Mouse (Mus musculus): Measurements from ENCODE around the gene Akt1. TPM values are rescaled to one million over a fixed set of nuclear protein-coding genes. Genes with fewer than 3 reads are reported as not detected.
A peak's percentile ranks its signal among the peaks of the same experiment; 100 is the strongest.

Akt1 gene
- total RNA-seq, 4 experiments from 2014 or later = 275 to 460 (median 313) TPM

GRCm38 (mm10) chr12:112627097-112627881, 47.4 kb downstream of the Akt1 start:
- no peak for DNase-seq

- no peak for DNase-seq
Observed at GRCm38 (mm10) chr12:112626455-112626854, 48.2 kb downstream of the Akt1 start.

- no peak for DNase-seq
Observed at GRCm38 (mm10) chr12:112625700-112626099, 49.0 kb downstream of the Akt1 start.

- no peak for DNase-seq
Observed at GRCm38 (mm10) chr12:112623742-112624141, 50.9 kb downstream of the Akt1 start.

- DNase-seq = no peak
Observed at GRCm38 (mm10) chr12:112621900-112622299, 52.8 kb downstream of the Akt1 start.

- no peak for DNase-seq
Observed at GRCm38 (mm10) chr12:112620354-112621061, 54.2 kb downstream of the Akt1 start.

GRCm38 (mm10) chr12:112619686-112620353, 54.9 kb downstream of the Akt1 start, which contains the start of gene Adssl1:
Adssl1 (plus strand) TSS chr12:112620045.
- no peak for DNase-seq

- no peak for DNase-seq
Observed at GRCm38 (mm10) chr12:112618981-112619685, 55.6 kb downstream of the Akt1 start.

GRCm38 (mm10) chr12:112617898-112618380, 56.7 kb downstream of the Akt1 start:
- DNase-seq = no peak

- DNase-seq = no peak
Observed at GRCm38 (mm10) chr12:112617184-112617583, 57.5 kb downstream of the Akt1 start.

- DNase-seq = no peak
Observed at GRCm38 (mm10) chr12:112616668-112617067, 58.0 kb downstream of the Akt1 start.

- no peak for DNase-seq
Observed at GRCm38 (mm10) chr12:112609031-112609430, 65.7 kb downstream of the Akt1 start.

- no peak for DNase-seq
Observed at GRCm38 (mm10) chr12:112606998-112607397, 67.7 kb downstream of the Akt1 start.

GRCm38 (mm10) chr12:112605766-112606165, 68.9 kb downstream of the Akt1 start:
- peak; percentile 61 for DNase-seq

- DNase-seq = no peak
Observed at GRCm38 (mm10) chr12:112604709-112605649, 69.7 kb downstream of the Akt1 start.

GRCm38 (mm10) chr12:112604022-112604421, 70.7 kb downstream of the Akt1 start:
- no peak for DNase-seq

Small RNA genes within 50 kb of the gene (microRNA-seq; reads per million reads assigned to microRNA genes)
- 0.50 to 1.2 reads per million in 2 experiments for gene Mir6939

Other genes with a start within 250 kb of the Akt1 start
- 10 to 100 TPM; 15.9 to 41.5 (median 18.6) TPM for gene A530016L24Rik, start 185.4 kb downstream of the Akt1 start, total RNA-seq (2022)
- 10 to 100 TPM in 2 of 4 experiments, 1 to 10 TPM in 2; 9.5 to 15.5 (median 10.5) TPM for gene Tmem179, start 158.1 kb downstream of the Akt1 start, total RNA-seq (2022)
- 10 to 100 TPM; 34.6 to 65.5 (median 48.9) TPM for gene Inf2, start 86.1 kb downstream of the Akt1 start, total RNA-seq (2022)
- gene Adssl1, start 54.8 kb downstream of the Akt1 start, total RNA-seq (2022) = 10 to 100 TPM; 15.2 to 53.1 (median 30.7) TPM
- 10 to 100 TPM; 37.0 to 73.9 (median 51.5) TPM for gene Siva1, start 30.2 kb downstream of the Akt1 start, total RNA-seq (2022)
- gene Zbtb42, start 3.9 kb upstream of the Akt1 start, total RNA-seq (2022) = 10 to 100 TPM in 3 of 4 experiments, 1 to 10 TPM in 1; 8.7 to 20.1 (median 15.9) TPM
- gene Cep170b, start 45.6 kb upstream of the Akt1 start, total RNA-seq (2022) = 10 to 100 TPM; 43.6 to 74.0 (median 59.1) TPM
- 10 to 100 TPM in 3 of 4 experiments, 1 to 10 TPM in 1; 9.1 to 21.7 (median 15.5) TPM for gene Pld4, start 85.8 kb upstream of the Akt1 start, total RNA-seq (2022)
- gene Ahnak2, start 127.8 kb upstream of the Akt1 start, total RNA-seq (2022) = 10 to 100 TPM in 3 of 4 experiments, 1 to 10 TPM in 1; 7.6 to 17.7 (median 14.5) TPM
- 10 to 100 TPM; 10.6 to 16.1 (median 14.0) TPM for gene Clba1, start 134.1 kb upstream of the Akt1 start, total RNA-seq (2022)
- 10 to 100 TPM; 11.7 to 14.7 (median 13.6) TPM for gene Cdca4, start 154.5 kb upstream of the Akt1 start, total RNA-seq (2022)
- under 1 TPM; 0.42 to 0.80 (median 0.56) TPM for gene Gpr132, start 193.3 kb upstream of the Akt1 start, total RNA-seq (2022)